In the genomic region with DNA sequence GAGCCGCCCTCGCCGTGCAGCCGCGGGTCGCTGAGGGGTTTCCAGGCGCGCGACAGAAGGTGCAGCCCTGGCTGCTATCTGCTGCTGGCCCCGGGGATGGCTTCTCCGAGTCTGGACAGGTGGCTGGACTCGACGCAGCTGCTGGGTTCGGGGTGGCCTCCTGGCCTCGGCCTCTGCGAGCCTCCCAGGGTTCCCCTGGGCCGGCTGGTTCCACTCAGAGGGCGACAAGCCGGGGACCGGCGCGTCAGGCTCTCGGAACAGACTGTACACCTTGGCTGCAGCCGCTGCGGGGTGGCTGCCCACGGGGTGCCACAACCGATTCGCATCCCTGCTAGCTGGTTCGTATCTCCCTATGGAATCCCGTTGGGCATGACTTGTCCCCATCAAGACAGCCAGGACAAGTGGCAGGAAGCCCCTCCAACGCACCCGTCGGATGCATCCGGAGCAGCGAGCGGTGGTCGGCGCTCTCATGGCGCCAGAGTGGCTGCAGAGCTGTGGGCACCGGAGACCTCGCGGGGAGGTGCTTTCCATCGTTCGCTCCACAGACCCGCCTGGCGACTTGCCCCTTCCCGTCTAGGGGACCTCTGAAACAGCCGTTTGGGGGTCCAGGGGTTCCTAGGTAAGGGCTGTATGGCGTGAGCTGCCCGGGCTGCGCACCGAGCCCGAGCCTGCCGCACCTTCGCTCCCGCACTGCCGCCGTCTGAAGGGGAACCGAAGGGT, we compare ENCODE assay signal across 8 mouse cellular contexts. TPM values are rescaled to one million over a fixed set of nuclear protein-coding genes. Genes with fewer than 3 reads are reported as not detected.
DNase-seq lines count a peak whose midpoint lies in the region; ATAC-seq and TF ChIP-seq lines count a peak whose summit lies in the region.

No protein-coding gene starts in this region.

- H3K4me2 ChIP-seq in kidney, embryonic 15.5 days: peak overlapping the region; percentile 58
- H3K4me2 ChIP-seq in forebrain, embryonic 13.5 days: peak overlapping the region; percentile 55
- peak overlapping the region; percentile 49 for H3K4me2 ChIP-seq in liver, embryonic 13.5 days
- peak overlapping the region; percentile 70 for H3K4me2 ChIP-seq in stomach, postnatal 0 days (replicated peaks; ENCODE audit: low read depth)

- peak overlapping the region; percentile 40 for H3K4me3 ChIP-seq in kidney, embryonic 15.5 days (replicated peaks)
- H3K4me3 ChIP-seq in bone marrow macrophage, adult 2 months (ENCODE audit: insufficient read depth, low read length): peak overlapping the region; percentile 55
- H3K4me3 ChIP-seq in forebrain, embryonic 13.5 days: peak overlapping the region; percentile 31
- peak overlapping the region; percentile 24 for H3K4me3 ChIP-seq in liver, embryonic 13.5 days (replicated peaks)
- peak overlapping the region; percentile 44 for H3K4me3 ChIP-seq in stomach, postnatal 0 days (ENCODE audit: low read depth, low read length)

- H3K9me3 ChIP-seq in kidney, embryonic 15.5 days (replicated peaks): no peaks in the 10 kb centered on the region
- H3K9me3 ChIP-seq in forebrain, embryonic 13.5 days (replicated peaks): no peaks in the 10 kb centered on the region
- H3K9me3 ChIP-seq in liver, embryonic 13.5 days (replicated peaks): no peaks in the 10 kb centered on the region
- no peaks in the 10 kb centered on the region for H3K9me3 ChIP-seq in stomach, postnatal 0 days (ENCODE audit: control insufficient read depth, low read length)

- DNase-seq in kidney, adult 8-10 months: no peak
- no peak for DNase-seq in liver, embryonic 13.5 days
- peak; percentile 42 for DNase-seq in stomach, postnatal 0 days (ENCODE audit: low spot score)
- DNase-seq in frontal cortex, postnatal 10 days (ENCODE audit: low spot score in 2 of 2): no peak
- no peak for DNase-seq in urinary bladder, adult 2 months (ENCODE audit: low spot score)

- peaks cover 67% of the 10 kb centered on the region for H3K27me3 ChIP-seq in kidney, embryonic 15.5 days
- peaks cover 63% of the 10 kb centered on the region for H3K27me3 ChIP-seq in forebrain, embryonic 13.5 days
- H3K27me3 ChIP-seq in liver, embryonic 13.5 days: peaks cover 83% of the 10 kb centered on the region
- H3K27me3 ChIP-seq in stomach, postnatal 0 days (ENCODE audit: control insufficient read depth, insufficient read depth, low read length): peaks cover 6% of the 10 kb centered on the region; the same call in 1 of the 2 replicates

- no peaks in the 10 kb centered on the region for H3K36me3 ChIP-seq in kidney, embryonic 15.5 days
- H3K36me3 ChIP-seq in forebrain, embryonic 13.5 days (ENCODE audit: poor library complexity, severe bottlenecking): no peaks in the 10 kb centered on the region
- no peaks in the 10 kb centered on the region for H3K36me3 ChIP-seq in liver, embryonic 13.5 days
- H3K36me3 ChIP-seq in stomach, postnatal 0 days (ENCODE audit: control insufficient read depth, insufficient read depth, low read length): no peaks in the 10 kb centered on the region

- H3K9ac ChIP-seq in kidney, embryonic 15.5 days: 0 out of 2 replicates have a peak overlapping the region, but pooled peaks have one; percentile 7
- H3K9ac ChIP-seq in forebrain, embryonic 13.5 days: 0 out of 2 replicates have a peak overlapping the region, but pooled peaks have one; percentile 34
- no peak overlapping the region for H3K9ac ChIP-seq in liver, embryonic 13.5 days
- H3K9ac ChIP-seq in stomach, postnatal 0 days (ENCODE audit: low read length): peak overlapping the region; percentile 43; the same call in 1 of the 2 replicates

- peak; percentile 43; the same call in 1 of the 2 replicates for ATAC-seq in kidney, embryonic 15.5 days (replicated peaks; ENCODE audit: low FRiP score)
- ATAC-seq in forebrain, embryonic 13.5 days: no peak
- no peak for ATAC-seq in liver, embryonic 13.5 days (ENCODE audit: low read depth)
- no peak for ATAC-seq in stomach, postnatal 0 days (ENCODE audit: low FRiP score, low TSS enrichment)

- TF ChIP-seq POLR2A in bone marrow macrophage, adult 2 months (IDR thresholded peaks at IDR 0.05; ENCODE audit: borderline replicate concordance, low read depth, low read length): no peak

- no peak for TF ChIP-seq EP300 in stomach, postnatal 0 days (optimal IDR thresholded peaks at IDR 0.05)

- no peak overlapping the region for H3K27ac ChIP-seq in kidney, embryonic 15.5 days
- H3K27ac ChIP-seq in bone marrow macrophage, adult 2 months (ENCODE audit: insufficient read depth, low read depth, low read length): no peak overlapping the region
- no peak overlapping the region for H3K27ac ChIP-seq in forebrain, embryonic 13.5 days
- no peak overlapping the region for H3K27ac ChIP-seq in liver, embryonic 13.5 days
- no peak overlapping the region for H3K27ac ChIP-seq in stomach, postnatal 0 days (replicated peaks)

- peaks cover 20% of the 10 kb centered on the region for H3K4me1 ChIP-seq in kidney, embryonic 15.5 days
- H3K4me1 ChIP-seq in bone marrow macrophage, adult 2 months (ENCODE audit: control insufficient read depth, insufficient read depth, low read length): peaks cover 4% of the 10 kb centered on the region
- peaks cover 16% of the 10 kb centered on the region for H3K4me1 ChIP-seq in forebrain, embryonic 13.5 days
- H3K4me1 ChIP-seq in liver, embryonic 13.5 days (replicated peaks): peaks cover 17% of the 10 kb centered on the region
- H3K4me1 ChIP-seq in stomach, postnatal 0 days (replicated peaks; ENCODE audit: control insufficient read depth, insufficient read depth): peaks cover 3% of the 10 kb centered on the region; the same call in 1 of the 2 replicates

- under 1% methylated on average over 59 of the region's 59 CpGs for WGBS in kidney, embryonic 15.5 days
- 3% methylated on average over 49 of the region's 59 CpGs for WGBS in forebrain, embryonic 13.5 days
- WGBS in liver, embryonic 13.5 days (ENCODE audit: insufficient replicate concordance): 4% methylated on average over 58 of the region's 59 CpGs
- 1% methylated on average over 59 of the region's 59 CpGs for WGBS in stomach, postnatal 0 days

- no peak for TF ChIP-seq CTCF in bone marrow macrophage, adult 2 months (IDR thresholded peaks at IDR 0.05; ENCODE audit: low read depth, low read length)
- no peak for TF ChIP-seq CTCF in stomach, postnatal 0 days (IDR thresholded peaks at IDR 0.05; ENCODE audit: low read depth)

RNA-seq across cellular contexts. Expression of gene Ltbp2, which starts 0.4 kb away (rescaled TPM):
- polyA plus RNA-seq in kidney, embryonic 15.5 days (2015; fragmentation: Nextera tagmentation; extraction: Ambion mirVana): 0.50 and 0.62 TPM in 2 replicates
- polyA plus RNA-seq in bone marrow macrophage, adult 2 months (2012; ENCODE audit: insufficient read depth, insufficient read length, missing spikeins): 1.1 TPM in 2 replicates
- polyA plus RNA-seq in forebrain, embryonic 13.5 days (2015; fragmentation: Nextera tagmentation; extraction: Ambion mirVana): 0.13 TPM in 1 of 2 replicates, not detected in the other
- 0.10 and 0.15 TPM in 2 replicates for polyA plus RNA-seq in liver, embryonic 13.5 days (2015; fragmentation: Nextera tagmentation; extraction: Ambion mirVana)
- 1.3 and 1.4 TPM in 2 replicates for polyA plus RNA-seq in stomach, postnatal 0 days (2015; fragmentation: Nextera tagmentation; extraction: Ambion mirVana)
- 0.99 and 1.7 TPM in 2 replicates for polyA plus RNA-seq in urinary bladder, adult 2 months (2012; rRNA removed)
